Mouse (Mus musculus): ENCODE measurements around the gene Cdk5. TPM values are rescaled to one million over a fixed set of nuclear protein-coding genes. Genes with fewer than 3 reads are reported as not detected.

Gene Cdk5
- polyA plus RNA-seq, 1 experiment from 2014 or later: 25.9 TPM

DNA sequence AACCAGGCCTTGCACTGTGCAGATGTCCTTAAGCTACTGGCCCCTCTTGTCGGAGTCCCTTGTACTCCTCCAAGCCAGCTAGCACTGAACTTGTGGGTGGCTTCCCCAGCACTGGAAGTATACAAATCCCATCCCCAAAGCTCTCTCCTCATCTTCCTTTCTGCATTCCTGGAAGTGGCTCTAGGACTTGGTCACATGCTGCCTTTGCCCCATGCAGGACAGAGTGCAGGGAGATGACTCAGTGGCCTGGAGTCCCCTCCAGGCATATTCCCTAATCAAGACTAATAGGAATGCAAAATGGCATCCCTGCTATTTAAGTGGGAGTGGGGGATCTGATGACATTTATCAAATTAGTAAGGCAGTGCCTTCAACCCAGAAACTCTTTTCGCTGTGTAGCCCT, 11.3 kb downstream of the Cdk5 start:
- H3K4me1 ChIP-seq (replicated peaks; ENCODE audit: control insufficient read depth, insufficient read depth, low read length): 0 out of 2 replicates have a peak, but pooled peaks cover 4% of the 10 kb centered on the region
- no peak for ATAC-seq (replicated peaks; ENCODE audit: low FRiP score)
- H3K9ac ChIP-seq (ENCODE audit: low read depth, low read length): no peak overlapping the region
- peaks cover 16% of the 10 kb centered on the region for H3K27me3 ChIP-seq (replicated peaks; ENCODE audit: control insufficient read depth, insufficient read depth, low read length)
- 67% methylated on average over 2 of the region's 2 CpGs for WGBS
- H3K27ac ChIP-seq (ENCODE audit: low read depth, low read length): no peak overlapping the region
- no peak overlapping the region for H3K4me2 ChIP-seq
- no peaks in the 10 kb centered on the region for H3K36me3 ChIP-seq (ENCODE audit: control insufficient read depth, insufficient read depth, low read length)
- DNase-seq (ENCODE audit: low spot score): no peak
- H3K4me3 ChIP-seq (ENCODE audit: low read depth, low read length): no peak overlapping the region
- no peaks in the 10 kb centered on the region for H3K9me3 ChIP-seq (ENCODE audit: control insufficient read depth, low read length)

DNA sequence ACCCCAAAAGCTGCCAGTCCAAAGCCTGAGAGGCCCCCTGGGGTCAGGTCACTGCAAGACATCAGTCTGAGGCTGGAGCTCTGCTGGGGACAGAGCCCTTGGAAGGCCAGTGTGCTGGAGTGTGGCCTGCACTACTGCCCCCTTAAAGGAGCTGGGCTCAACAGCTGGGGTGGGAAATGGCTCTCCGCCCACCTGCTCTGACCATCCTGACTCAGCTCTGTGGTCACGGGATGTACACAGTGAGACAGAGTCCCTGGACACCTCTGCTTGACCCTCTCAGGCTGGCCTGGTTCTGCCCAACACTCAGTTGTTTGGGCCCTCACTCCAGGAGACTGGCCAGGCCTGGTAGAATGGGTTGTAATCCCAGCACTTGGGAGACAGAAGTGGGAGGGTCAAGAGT, 13.9 kb downstream of the Cdk5 start:
- Histone ChIP-seq H3K4me1 (replicated peaks; ENCODE audit: control insufficient read depth, insufficient read depth, low read length) (no peaks in the 10 kb centered on the region; the same call in 1 of the 2 replicates), H3K4me3 (ENCODE audit: low read depth, low read length) (no peak overlapping the region), H3K27me3 (replicated peaks; ENCODE audit: control insufficient read depth, insufficient read depth, low read length) (peaks cover 10% of the 10 kb centered on the region), H3K9ac (ENCODE audit: low read depth, low read length) (no peak overlapping the region), H3K9me3 (ENCODE audit: control insufficient read depth, low read length) (no peaks in the 10 kb centered on the region), H3K27ac (ENCODE audit: low read depth, low read length) (no peak overlapping the region), H3K4me2 (no peak overlapping the region), H3K36me3 (ENCODE audit: control insufficient read depth, insufficient read depth, low read length) (0 out of 2 replicates have a peak, but pooled peaks cover 2% of the 10 kb centered on the region)
- no peak for ATAC-seq (replicated peaks; ENCODE audit: low FRiP score)
- 84% methylated on average over 2 of the region's 2 CpGs for WGBS
- no peak for DNase-seq (ENCODE audit: low spot score)

DNA sequence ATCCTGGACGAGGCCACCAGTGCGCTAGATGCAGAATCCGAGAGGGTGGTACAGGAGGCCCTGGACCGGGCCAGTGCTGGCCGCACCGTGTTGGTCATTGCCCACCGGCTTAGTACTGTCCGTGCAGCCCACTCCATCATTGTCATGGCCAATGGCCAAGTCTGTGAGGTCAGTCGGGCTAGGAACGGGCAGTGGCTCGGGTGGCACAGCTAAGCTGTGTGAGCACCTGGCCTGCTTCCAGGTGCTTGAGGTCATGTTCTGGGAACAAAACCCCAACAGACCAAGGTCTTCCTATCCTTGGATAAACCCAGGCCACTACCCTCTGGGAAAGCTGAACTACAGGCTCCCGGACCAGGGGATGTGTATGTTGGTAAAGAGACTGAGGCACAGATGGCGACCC, 14.7 kb downstream of the Cdk5 start:
- 0 out of 2 replicates have a peak, but pooled peaks cover 2% of the 10 kb centered on the region for H3K36me3 ChIP-seq (ENCODE audit: control insufficient read depth, insufficient read depth, low read length)
- no peak overlapping the region for H3K4me3 ChIP-seq (ENCODE audit: low read depth, low read length)
- no peak for DNase-seq (ENCODE audit: low spot score)
- H3K4me2 ChIP-seq: no peak overlapping the region
- peaks cover 3% of the 10 kb centered on the region for H3K27me3 ChIP-seq (replicated peaks; ENCODE audit: control insufficient read depth, insufficient read depth, low read length)
- H3K9me3 ChIP-seq (ENCODE audit: control insufficient read depth, low read length): no peaks in the 10 kb centered on the region
- no peaks in the 10 kb centered on the region; the same call in 1 of the 2 replicates for H3K4me1 ChIP-seq (replicated peaks; ENCODE audit: control insufficient read depth, insufficient read depth, low read length)
- 95% methylated on average over 13 of the region's 13 CpGs for WGBS
- ATAC-seq (replicated peaks; ENCODE audit: low FRiP score): no peak
- H3K27ac ChIP-seq (ENCODE audit: low read depth, low read length): no peak overlapping the region
- H3K9ac ChIP-seq (ENCODE audit: low read depth, low read length): no peak overlapping the region

DNA sequence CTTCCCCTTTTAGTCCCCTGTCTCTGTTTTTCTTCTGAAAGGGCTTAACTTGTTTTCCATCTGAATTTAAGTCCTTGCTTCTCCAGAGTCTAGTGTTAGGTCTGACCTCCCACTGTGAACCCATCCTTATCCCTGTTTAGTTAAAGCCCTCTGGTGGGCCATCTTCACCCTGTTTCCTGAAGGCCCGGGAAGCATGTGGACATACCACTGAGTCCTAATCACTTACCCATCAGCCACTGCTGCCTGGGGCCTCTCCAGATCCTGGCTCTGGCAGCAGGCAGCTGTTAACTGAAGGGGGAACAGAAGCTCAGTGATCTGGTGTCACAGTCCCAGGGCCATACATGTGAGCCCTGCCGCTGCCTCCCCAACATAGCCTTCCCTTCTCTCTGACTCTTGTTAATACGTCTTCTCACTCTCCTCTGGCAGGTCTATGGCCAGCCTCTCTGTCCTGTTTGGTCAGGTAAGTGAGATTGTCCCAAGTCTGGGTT, 17.9 kb downstream of the Cdk5 start:
- H3K27ac ChIP-seq (ENCODE audit: low read depth, low read length): no peak overlapping the region
- no peaks in the 10 kb centered on the region for H3K9me3 ChIP-seq (ENCODE audit: control insufficient read depth, low read length)
- no peak overlapping the region for H3K4me3 ChIP-seq (ENCODE audit: low read depth, low read length)
- H3K4me1 ChIP-seq (replicated peaks; ENCODE audit: control insufficient read depth, insufficient read depth, low read length): no peaks in the 10 kb centered on the region; the same call in 1 of the 2 replicates
- peaks cover 14% of the 10 kb centered on the region; the same call in 1 of the 2 replicates for H3K36me3 ChIP-seq (ENCODE audit: control insufficient read depth, insufficient read depth, low read length)
- WGBS: 67% methylated on average over 3 of the region's 3 CpGs
- ATAC-seq (replicated peaks; ENCODE audit: low FRiP score): no peak
- H3K9ac ChIP-seq (ENCODE audit: low read depth, low read length): no peak overlapping the region
- H3K4me2 ChIP-seq: no peak overlapping the region
- no peak for DNase-seq (ENCODE audit: low spot score)
- no peaks in the 10 kb centered on the region for H3K27me3 ChIP-seq (replicated peaks; ENCODE audit: control insufficient read depth, insufficient read depth, low read length)

DNA sequence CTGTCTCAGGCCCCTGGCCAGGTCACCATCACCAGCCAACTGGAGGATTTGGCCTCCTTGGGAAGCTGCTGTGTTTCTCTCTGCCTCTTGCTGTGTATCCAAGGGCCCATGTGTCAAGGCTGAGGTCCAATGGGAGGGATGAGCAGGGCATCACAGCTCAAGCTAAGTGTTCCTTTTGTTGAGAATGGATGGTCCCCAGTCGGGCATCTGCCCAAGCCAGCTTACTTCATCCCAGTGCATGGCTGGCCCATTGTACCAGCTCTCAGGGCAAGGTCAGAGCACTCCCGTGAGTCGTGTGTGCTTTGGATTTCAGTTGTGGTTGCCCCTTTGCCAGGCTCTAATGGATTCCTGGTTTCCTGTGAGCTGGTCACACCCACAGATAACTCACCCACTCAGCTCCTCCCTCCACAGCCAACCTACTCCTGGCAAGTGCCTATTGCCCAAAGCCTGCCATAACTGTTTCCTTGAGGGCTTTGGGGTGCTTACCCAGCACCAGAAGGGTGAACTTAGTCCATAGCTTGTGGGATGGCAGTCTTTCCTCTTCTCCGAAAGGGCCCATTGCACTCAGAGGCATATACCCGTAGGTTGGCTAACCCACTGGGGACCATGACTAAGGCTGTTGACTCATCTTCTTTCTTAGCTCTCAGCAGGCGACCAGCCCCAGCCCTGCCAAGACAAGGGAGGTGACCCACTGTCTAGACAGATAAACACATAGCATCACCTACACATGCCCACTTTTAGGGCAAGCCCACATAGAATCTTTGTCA, 18.6 kb downstream of the Cdk5 start:
- Histone ChIP-seq H3K9me3 (ENCODE audit: control insufficient read depth, low read length) (no peaks in the 10 kb centered on the region), H3K27ac (ENCODE audit: low read depth, low read length) (no peak overlapping the region), H3K4me2 (no peak overlapping the region), H3K36me3 (ENCODE audit: control insufficient read depth, insufficient read depth, low read length) (peaks cover 14% of the 10 kb centered on the region; the same call in 1 of the 2 replicates), H3K4me3 (ENCODE audit: low read depth, low read length) (no peak overlapping the region), H3K4me1 (replicated peaks; ENCODE audit: control insufficient read depth, insufficient read depth, low read length) (no peaks in the 10 kb centered on the region; the same call in 1 of the 2 replicates), H3K27me3 (replicated peaks; ENCODE audit: control insufficient read depth, insufficient read depth, low read length) (no peaks in the 10 kb centered on the region), H3K9ac (ENCODE audit: low read depth, low read length) (no peak overlapping the region)
- ATAC-seq (replicated peaks; ENCODE audit: low FRiP score): no peak
- no peak for DNase-seq (ENCODE audit: low spot score)
- WGBS: 78% methylated on average over 6 of the region's 6 CpGs

DNA sequence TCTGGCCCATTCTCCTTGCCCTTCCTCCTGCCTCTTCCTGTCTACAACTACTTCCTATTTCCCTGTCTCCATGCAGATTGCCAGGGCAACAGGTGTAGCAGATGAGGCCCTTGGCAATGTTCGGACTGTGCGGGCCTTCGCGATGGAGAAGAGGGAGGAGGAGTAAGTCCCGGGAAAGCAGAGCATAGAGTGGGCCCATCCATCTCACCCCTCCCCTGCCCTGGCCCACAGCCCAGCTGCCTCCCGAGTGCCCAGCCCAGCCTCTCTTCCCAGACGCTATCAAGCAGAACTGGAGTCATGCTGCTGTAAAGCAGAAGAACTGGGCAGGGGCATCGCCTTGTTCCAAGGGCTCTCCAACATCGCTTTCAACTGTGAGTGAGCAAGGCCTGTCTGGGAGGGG, 21.4 kb downstream of the Cdk5 start:
- Histone ChIP-seq H3K4me1 (replicated peaks; ENCODE audit: control insufficient read depth, insufficient read depth, low read length) (no peaks in the 10 kb centered on the region; the same call in 1 of the 2 replicates), H3K27me3 (replicated peaks; ENCODE audit: control insufficient read depth, insufficient read depth, low read length) (no peaks in the 10 kb centered on the region), H3K9ac (ENCODE audit: low read depth, low read length) (no peak overlapping the region), H3K4me2 (no peak overlapping the region), H3K27ac (ENCODE audit: low read depth, low read length) (no peak overlapping the region), H3K9me3 (ENCODE audit: control insufficient read depth, low read length) (no peaks in the 10 kb centered on the region), H3K36me3 (ENCODE audit: control insufficient read depth, insufficient read depth, low read length) (peaks cover 14% of the 10 kb centered on the region; the same call in 1 of the 2 replicates), H3K4me3 (ENCODE audit: low read depth, low read length) (no peak overlapping the region)
- DNase-seq (ENCODE audit: low spot score): no peak
- WGBS: 85% methylated on average over 9 of the region's 9 CpGs
- ATAC-seq (replicated peaks; ENCODE audit: low FRiP score): no peak

DNA sequence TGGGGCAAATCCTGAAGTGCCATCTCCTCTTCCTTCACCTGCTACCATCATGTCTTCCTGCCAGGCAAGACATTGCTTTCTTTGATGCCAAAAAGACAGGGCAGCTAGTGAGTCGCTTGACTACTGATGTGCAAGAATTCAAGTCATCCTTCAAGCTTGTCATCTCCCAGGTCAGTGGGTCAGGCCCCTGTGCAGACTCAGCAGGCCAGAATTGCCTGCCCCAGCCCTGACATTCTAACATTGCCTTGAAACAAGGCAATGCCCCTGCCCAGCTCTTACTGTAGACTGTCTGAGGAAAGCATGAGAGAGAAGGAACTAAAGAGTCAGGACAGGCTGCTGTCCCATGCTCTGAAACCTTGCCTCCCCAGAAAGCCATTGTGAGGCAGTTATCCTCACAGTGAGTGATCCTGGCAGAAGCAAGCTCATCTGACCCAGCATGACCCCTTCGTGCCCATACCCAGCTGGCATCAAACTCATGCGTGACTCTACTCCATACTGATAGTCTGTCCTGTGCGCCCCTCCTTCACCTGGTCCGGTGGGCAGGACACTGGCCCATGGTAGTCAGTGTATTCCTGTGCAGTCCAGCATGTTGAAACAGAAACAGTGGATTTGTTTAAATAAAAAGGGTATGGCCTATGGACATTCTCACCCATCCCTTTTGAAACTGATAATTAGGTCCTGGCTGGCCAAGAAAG, 22.3 kb downstream of the Cdk5 start:
- no peak overlapping the region for H3K4me3 ChIP-seq (ENCODE audit: low read depth, low read length)
- peaks cover 17% of the 10 kb centered on the region; the same call in 1 of the 2 replicates for H3K36me3 ChIP-seq (ENCODE audit: control insufficient read depth, insufficient read depth, low read length)
- H3K4me1 ChIP-seq (replicated peaks; ENCODE audit: control insufficient read depth, insufficient read depth, low read length): no peaks in the 10 kb centered on the region; the same call in 1 of the 2 replicates
- no peak overlapping the region for H3K4me2 ChIP-seq
- no peak overlapping the region for H3K27ac ChIP-seq (ENCODE audit: low read depth, low read length)
- no peaks in the 10 kb centered on the region for H3K9me3 ChIP-seq (ENCODE audit: control insufficient read depth, low read length)
- WGBS: 91% methylated on average over 5 of the region's 5 CpGs
- no peak for DNase-seq (ENCODE audit: low spot score)
- no peak for ATAC-seq (replicated peaks; ENCODE audit: low FRiP score)
- H3K9ac ChIP-seq (ENCODE audit: low read depth, low read length): no peak overlapping the region
- no peaks in the 10 kb centered on the region for H3K27me3 ChIP-seq (replicated peaks; ENCODE audit: control insufficient read depth, insufficient read depth, low read length)

DNA sequence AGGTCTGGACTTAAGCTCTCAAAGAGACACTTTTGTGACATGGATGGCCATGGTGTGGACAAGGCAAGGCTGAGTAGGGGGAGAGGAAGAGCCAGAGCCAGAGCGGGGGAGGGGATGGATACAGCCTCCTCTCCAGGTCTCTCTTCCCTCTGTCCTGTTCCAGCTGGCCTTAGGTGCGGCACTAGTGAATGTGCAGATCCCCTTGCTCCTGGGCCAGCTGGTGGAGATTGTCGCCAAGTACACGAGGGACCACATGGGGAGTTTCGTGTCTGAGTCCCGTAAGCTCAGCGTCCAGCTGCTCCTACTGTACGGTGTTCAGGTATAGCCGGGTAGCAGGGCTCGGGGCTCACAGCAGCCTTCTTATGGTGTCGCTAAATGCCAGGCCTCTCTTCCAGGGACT, 23.0 kb downstream of the Cdk5 start:
- Histone ChIP-seq H3K27me3 (replicated peaks; ENCODE audit: control insufficient read depth, insufficient read depth, low read length) (no peaks in the 10 kb centered on the region), H3K36me3 (ENCODE audit: control insufficient read depth, insufficient read depth, low read length) (peaks cover 17% of the 10 kb centered on the region; the same call in 1 of the 2 replicates), H3K4me1 (replicated peaks; ENCODE audit: control insufficient read depth, insufficient read depth, low read length) (no peaks in the 10 kb centered on the region; the same call in 1 of the 2 replicates), H3K9me3 (ENCODE audit: control insufficient read depth, low read length) (no peaks in the 10 kb centered on the region), H3K9ac (ENCODE audit: low read depth, low read length) (no peak overlapping the region), H3K4me3 (ENCODE audit: low read depth, low read length) (no peak overlapping the region), H3K4me2 (no peak overlapping the region), H3K27ac (ENCODE audit: low read depth, low read length) (no peak overlapping the region)
- DNase-seq (ENCODE audit: low spot score) (no peak), ATAC-seq (replicated peaks; ENCODE audit: low FRiP score) (no peak)
- 90% methylated on average over 11 of the region's 11 CpGs for WGBS
